Mouse (Mus musculus): ENCODE measurements around the gene Hagh. TPM values are rescaled to one million over a fixed set of nuclear protein-coding genes. Genes with fewer than 3 reads are reported as not detected.

The Hagh gene
- total and polyA plus RNA-seq, 3 experiments, result 22.1 to 30.4 (median 22.3) TPM

DNA sequence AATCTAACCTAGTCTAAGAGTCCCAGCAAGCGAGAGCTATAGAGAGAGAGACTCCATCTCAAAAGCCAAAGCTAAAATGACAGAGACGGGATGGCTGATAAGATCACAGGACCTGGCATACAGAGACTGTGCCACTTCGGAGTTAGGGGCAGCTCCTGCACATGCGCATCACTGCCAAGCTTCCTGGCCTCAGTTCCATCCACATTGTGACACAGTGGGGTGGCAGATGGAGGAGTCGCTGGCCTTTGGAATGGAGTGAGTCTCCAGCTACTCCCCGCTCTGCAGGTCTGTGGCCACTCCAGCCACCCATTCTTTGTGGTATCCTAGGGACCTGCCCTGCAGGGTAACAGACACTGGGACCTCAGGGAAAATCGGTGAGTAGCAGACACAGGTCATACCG lies 25.8 kb downstream of the Hagh start, which contains the start of gene Igfals:
TSS of gene Igfals (plus strand) at position 222 of the 400 bp plus-strand sequence.
- peaks cover 70% of the 10 kb centered on the region for H3K36me3 ChIP-seq (replicated peaks)
- H3K4me1 ChIP-seq (ENCODE audit: insufficient read depth, low read depth, low read length), result no peaks in the 10 kb centered on the region
- ATAC-seq (ENCODE audit: extremely low read depth, insufficient number of reproducible peaks, low FRiP score, poor library complexity, severe bottlenecking) (no peak), DNase-seq (ENCODE audit: low spot score) (no peak)
- TF ChIP-seq CTCF (IDR thresholded peaks at IDR 0.05; ENCODE audit: low read depth, low read length), result no peak
- no peak for TF ChIP-seq GATA1 (IDR thresholded peaks at IDR 0.05; ENCODE audit: borderline replicate concordance, low read length)
- TF ChIP-seq GATA2 (IDR thresholded peaks at IDR 0.05; ENCODE audit: borderline replicate concordance, low read depth, low read length), result no peak
- no peak for TF ChIP-seq POLR2AphosphoS5 (IDR thresholded peaks at IDR 0.05; ENCODE audit: insufficient replicate concordance, low read depth, low read length)
- no peak for TF ChIP-seq TAL1 (conservative IDR thresholded peaks at IDR 0.05; ENCODE audit: low read depth, low read length)
- H3K4me3 ChIP-seq (ENCODE audit: low read depth, low read length), result no peak within 1 kb of the TSS
- peaks cover 3% of the 10 kb centered on the region; the same call in 1 of the 2 replicates for H3K27me3 ChIP-seq (ENCODE audit: insufficient read depth, low read length)
- no peaks in the 10 kb centered on the region for H3K9me3 ChIP-seq (replicated peaks)

DNA sequence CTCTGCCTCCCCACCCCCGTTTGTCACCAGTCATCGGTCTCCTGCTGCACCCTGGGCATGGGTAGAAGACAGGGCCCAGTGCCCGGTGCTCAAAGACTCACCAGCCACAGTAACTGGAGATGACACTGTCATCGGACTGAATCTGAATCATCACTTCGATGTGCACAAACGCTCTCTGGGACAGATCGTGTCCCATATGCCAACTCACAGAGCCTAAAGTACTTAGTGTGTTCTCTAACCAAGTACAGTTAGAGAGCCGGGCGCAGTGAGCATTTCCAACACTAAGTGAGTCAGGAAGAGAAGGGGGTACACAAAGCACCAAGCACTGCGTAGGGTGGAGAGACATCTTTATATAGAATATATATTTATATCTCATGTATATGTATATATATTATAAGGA lies 28.0 kb downstream of the Hagh start:
- DNase-seq (ENCODE audit: low spot score) (no peak), ATAC-seq (ENCODE audit: extremely low read depth, insufficient number of reproducible peaks, low FRiP score, poor library complexity, severe bottlenecking) (no peak)
- no peak overlapping the region for H3K4me3 ChIP-seq (ENCODE audit: low read depth, low read length)
- no peaks in the 10 kb centered on the region for H3K9me3 ChIP-seq (replicated peaks)
- TF ChIP-seq CTCF (IDR thresholded peaks at IDR 0.05; ENCODE audit: low read depth, low read length) (no peak), GATA1 (IDR thresholded peaks at IDR 0.05; ENCODE audit: borderline replicate concordance, low read length) (no peak), GATA2 (IDR thresholded peaks at IDR 0.05; ENCODE audit: borderline replicate concordance, low read depth, low read length) (no peak), POLR2AphosphoS5 (IDR thresholded peaks at IDR 0.05; ENCODE audit: insufficient replicate concordance, low read depth, low read length) (no peak)
- H3K36me3 ChIP-seq (replicated peaks), result peaks cover 49% of the 10 kb centered on the region
- H3K27me3 ChIP-seq (ENCODE audit: insufficient read depth, low read length), result peaks cover 7% of the 10 kb centered on the region; the same call in 1 of the 2 replicates
- H3K4me1 ChIP-seq (ENCODE audit: insufficient read depth, low read depth, low read length), result no peaks in the 10 kb centered on the region

DNA sequence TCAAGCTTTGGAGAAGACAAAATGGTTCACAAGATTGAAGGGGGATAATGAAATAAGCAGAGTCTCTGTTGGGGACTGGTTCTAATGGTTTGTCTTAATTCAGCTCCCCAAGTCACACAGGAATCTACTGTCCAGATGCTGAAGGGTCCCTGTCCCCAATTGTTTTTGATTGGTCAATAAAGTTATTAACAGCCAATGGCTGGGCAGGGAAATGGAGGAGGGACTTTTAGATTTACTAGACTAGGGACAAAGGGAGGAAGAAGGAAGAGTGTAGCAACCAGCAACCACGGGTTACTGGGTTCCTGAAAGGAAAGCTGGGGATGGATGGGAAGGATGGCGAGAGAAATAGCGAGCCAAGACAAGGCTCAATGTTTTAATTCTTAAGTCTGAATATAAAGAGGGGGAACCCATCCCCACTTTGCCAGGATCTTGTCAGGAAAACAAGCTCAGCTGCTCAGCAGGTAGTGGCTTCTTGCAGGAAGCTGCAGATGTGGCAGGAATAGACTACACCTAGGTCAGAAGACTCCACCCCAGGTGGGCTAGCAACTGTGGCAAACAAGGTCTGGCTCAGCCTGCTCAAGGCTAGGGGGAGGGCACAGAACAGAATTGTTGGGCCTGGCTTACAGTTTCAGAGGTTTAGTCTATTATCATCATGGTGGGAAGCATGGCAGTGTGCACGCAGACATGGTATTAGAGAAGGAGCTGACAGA lies 33.9 kb downstream of the Hagh start:
- Histone ChIP-seq H3K4me1 (ENCODE audit: insufficient read depth, low read depth, low read length) (peaks cover 16% of the 10 kb centered on the region), H3K9me3 (replicated peaks) (no peaks in the 10 kb centered on the region), H3K4me3 (ENCODE audit: low read depth, low read length) (no peak overlapping the region), H3K27me3 (ENCODE audit: insufficient read depth, low read length) (peaks cover 25% of the 10 kb centered on the region; the same call in 1 of the 2 replicates), H3K36me3 (replicated peaks) (no peaks in the 10 kb centered on the region)
- TF ChIP-seq TAL1 (conservative IDR thresholded peaks at IDR 0.05; ENCODE audit: low read depth, low read length), result no peak
- no peak for TF ChIP-seq GATA2 (IDR thresholded peaks at IDR 0.05; ENCODE audit: borderline replicate concordance, low read depth, low read length)
- no peak for TF ChIP-seq CTCF (IDR thresholded peaks at IDR 0.05; ENCODE audit: low read depth, low read length)
- TF ChIP-seq POLR2AphosphoS5 (IDR thresholded peaks at IDR 0.05; ENCODE audit: insufficient replicate concordance, low read depth, low read length), result no peak
- TF ChIP-seq GATA1 (IDR thresholded peaks at IDR 0.05; ENCODE audit: borderline replicate concordance, low read length), result no peak
- no peak for DNase-seq (ENCODE audit: low spot score)
- no peak for ATAC-seq (ENCODE audit: extremely low read depth, insufficient number of reproducible peaks, low FRiP score, poor library complexity, severe bottlenecking)

GRCm38 (mm10) chr17:24874405-24874745 lies 34.4 kb downstream of the Hagh start:
- Histone ChIP-seq H3K9me3 (replicated peaks) (no peaks in the 10 kb centered on the region), H3K36me3 (replicated peaks) (no peaks in the 10 kb centered on the region), H3K4me3 (ENCODE audit: low read depth, low read length) (no peak overlapping the region), H3K27me3 (ENCODE audit: insufficient read depth, low read length) (peaks cover 25% of the 10 kb centered on the region; the same call in 1 of the 2 replicates), H3K4me1 (ENCODE audit: insufficient read depth, low read depth, low read length) (peaks cover 16% of the 10 kb centered on the region)
- no peak for TF ChIP-seq GATA1 (IDR thresholded peaks at IDR 0.05; ENCODE audit: borderline replicate concordance, low read length)
- no peak for TF ChIP-seq POLR2AphosphoS5 (IDR thresholded peaks at IDR 0.05; ENCODE audit: insufficient replicate concordance, low read depth, low read length)
- no peak for TF ChIP-seq GATA2 (IDR thresholded peaks at IDR 0.05; ENCODE audit: borderline replicate concordance, low read depth, low read length)
- no peak for TF ChIP-seq CTCF (IDR thresholded peaks at IDR 0.05; ENCODE audit: low read depth, low read length)
- no peak for TF ChIP-seq TAL1 (conservative IDR thresholded peaks at IDR 0.05; ENCODE audit: low read depth, low read length)
- DNase-seq (ENCODE audit: low spot score) (no peak), ATAC-seq (ENCODE audit: extremely low read depth, insufficient number of reproducible peaks, low FRiP score, poor library complexity, severe bottlenecking) (no peak)

DNA sequence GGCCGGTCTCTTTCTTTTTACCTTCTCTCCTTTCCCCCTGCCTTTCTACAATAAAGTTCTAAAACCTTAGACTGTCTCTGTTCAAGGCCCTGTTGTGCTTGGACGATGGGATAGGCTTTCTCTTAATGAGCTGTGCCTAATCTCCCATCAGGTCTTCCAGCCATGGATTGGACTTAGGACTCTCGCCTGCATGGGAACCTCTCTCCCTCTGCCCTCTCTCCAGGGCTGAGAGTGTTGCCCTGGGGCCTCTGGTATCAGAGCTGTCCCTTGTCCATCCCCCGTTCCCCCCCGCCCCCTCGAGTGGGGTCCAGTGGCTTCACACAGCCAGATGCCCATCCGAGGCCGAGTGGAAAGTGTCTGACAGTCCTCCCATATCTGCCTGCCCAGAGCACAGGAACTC lies 35.0 kb downstream of the Hagh start:
- Histone ChIP-seq H3K36me3 (replicated peaks) (peaks cover 4% of the 10 kb centered on the region), H3K4me1 (ENCODE audit: insufficient read depth, low read depth, low read length) (peaks cover 16% of the 10 kb centered on the region), H3K27me3 (ENCODE audit: insufficient read depth, low read length) (peaks cover 25% of the 10 kb centered on the region; the same call in 1 of the 2 replicates), H3K4me3 (ENCODE audit: low read depth, low read length) (no peak overlapping the region), H3K9me3 (replicated peaks) (no peaks in the 10 kb centered on the region)
- DNase-seq (ENCODE audit: low spot score) (no peak), ATAC-seq (ENCODE audit: extremely low read depth, insufficient number of reproducible peaks, low FRiP score, poor library complexity, severe bottlenecking) (no peak)
- TF ChIP-seq GATA2 (IDR thresholded peaks at IDR 0.05; ENCODE audit: borderline replicate concordance, low read depth, low read length) (no peak), POLR2AphosphoS5 (IDR thresholded peaks at IDR 0.05; ENCODE audit: insufficient replicate concordance, low read depth, low read length) (no peak), CTCF (IDR thresholded peaks at IDR 0.05; ENCODE audit: low read depth, low read length) (no peak), GATA1 (IDR thresholded peaks at IDR 0.05; ENCODE audit: borderline replicate concordance, low read length) (no peak), TAL1 (conservative IDR thresholded peaks at IDR 0.05; ENCODE audit: low read depth, low read length) (no peak)

DNA sequence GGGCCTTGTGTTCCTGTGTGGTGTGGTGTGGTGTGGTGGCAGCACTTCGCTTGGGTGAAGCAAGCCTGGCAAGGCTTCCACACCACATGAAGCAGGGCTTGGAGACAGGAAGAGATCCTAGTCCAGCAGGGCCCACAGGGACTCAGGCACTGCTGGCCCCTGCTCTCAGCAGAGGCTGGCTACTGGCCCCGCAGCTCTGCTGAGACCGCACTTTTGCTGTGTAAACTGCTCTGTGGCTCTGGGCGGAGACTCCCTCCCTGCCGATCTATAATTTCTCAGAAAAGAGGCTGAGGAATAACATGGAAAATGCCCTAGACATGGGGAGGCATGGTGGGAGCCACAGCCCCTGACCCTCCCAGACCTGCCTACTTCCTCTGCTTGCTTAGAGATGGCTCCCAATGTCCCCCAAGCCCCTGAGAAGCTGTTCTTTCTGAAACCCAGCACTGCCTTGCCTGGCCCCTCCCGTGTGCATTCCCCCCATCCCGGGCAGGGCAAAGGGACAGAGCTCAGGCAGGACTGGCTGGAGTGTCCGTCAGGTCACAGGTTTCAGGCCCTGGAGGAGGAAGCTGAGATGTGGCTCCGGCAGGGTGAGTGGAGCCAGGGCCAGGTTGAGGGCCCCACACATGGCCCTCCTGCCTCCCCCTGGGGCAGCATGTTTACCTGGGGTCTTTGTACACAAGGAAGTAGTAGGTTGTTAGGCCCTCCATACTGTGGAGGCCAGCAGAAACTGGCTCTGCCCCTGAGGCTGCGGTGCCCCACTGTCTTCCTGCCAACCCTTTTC lies 37.6 kb downstream of the Hagh start:
- Histone ChIP-seq H3K4me3 (ENCODE audit: low read depth, low read length) (no peak overlapping the region; the same call in 1 of the 2 replicates), H3K27me3 (ENCODE audit: insufficient read depth, low read length) (peaks cover 18% of the 10 kb centered on the region; the same call in 1 of the 2 replicates), H3K36me3 (replicated peaks) (peaks cover 29% of the 10 kb centered on the region), H3K9me3 (replicated peaks) (no peaks in the 10 kb centered on the region), H3K4me1 (ENCODE audit: insufficient read depth, low read depth, low read length) (peaks cover 24% of the 10 kb centered on the region)
- ATAC-seq (ENCODE audit: extremely low read depth, insufficient number of reproducible peaks, low FRiP score, poor library complexity, severe bottlenecking) (no peak), DNase-seq (ENCODE audit: low spot score) (no peak)
- TF ChIP-seq POLR2AphosphoS5 (IDR thresholded peaks at IDR 0.05; ENCODE audit: insufficient replicate concordance, low read depth, low read length), result no peak

Measured in G1E (cell line).